Mouse (Mus musculus) heart, adult 2 months (tissue): ENCODE data around the gene E2f1. TPM values are rescaled to one million over a fixed set of nuclear protein-coding genes. Genes with fewer than 3 reads are reported as not detected.

Experiments
- DNase-seq, 2 experiments: peaks; one replicate each; pipeline ENCODE4 v3.0.0; 2021
- H3K27ac ChIP-seq: fragments of 200-600 bp; 2 replicates; pipeline ENCODE4 v1.8.1; 2022
- H3K27me3 ChIP-seq: fragments of 200-500 bp; 2 replicates; pipeline ENCODE4 v1.6.1; 2012; ENCODE audit warnings: mild to moderate bottlenecking, low read length, inconsistent platforms, mixed read lengths; ENCODE audit not compliant: control insufficient read depth, insufficient read depth
- H3K36me3 ChIP-seq: fragments of 200-500 bp; 2 replicates; pipeline ENCODE4 v1.6.1; 2012; ENCODE audit warnings: low read length, inconsistent platforms; ENCODE audit not compliant: control insufficient read depth, insufficient read depth
- H3K4me1 ChIP-seq: fragments of 200-500 bp; 2 replicates; pipeline ENCODE4 v1.6.1; 2011; ENCODE audit warnings: low read length; ENCODE audit not compliant: control insufficient read depth, insufficient read depth
- H3K4me3 ChIP-seq: fragments of 200-600 bp; 2 replicates; pipeline ENCODE4 v1.8.1; 2022
- H3K79me2 ChIP-seq: fragments of 200-500 bp; replicated peaks from 2 replicates; pipeline ENCODE4 v1.6.1; 2012; ENCODE audit warnings: mild to moderate bottlenecking, inconsistent platforms, low read length, moderate library complexity, mixed read lengths; ENCODE audit not compliant: control insufficient read depth, insufficient read depth
- H3K9ac ChIP-seq: fragments of 200-500 bp; 2 replicates; pipeline ENCODE4 v1.6.1; 2012; ENCODE audit warnings: low read depth, mild to moderate bottlenecking, control low read depth, inconsistent platforms, low read length, mixed read lengths
- CTCF ChIP-seq: fragments of 200-600 bp; IDR thresholded peaks from 2 replicates; pipeline ENCODE4 v1.8.1; 2022; ENCODE audit warnings: antibody characterized with exemption, mild to moderate bottlenecking, moderate library complexity
- EP300 ChIP-seq: fragments of 200-500 bp; IDR thresholded peaks from 2 replicates; pipeline ENCODE4 v1.6.1; 2011; ENCODE audit warnings: low read depth, low read length, control low read depth; ENCODE audit not compliant: insufficient read depth
- POLR2A ChIP-seq: fragments of 200-500 bp; IDR thresholded peaks from 2 replicates; pipeline ENCODE4 v1.6.1; 2011; ENCODE audit warnings: mild to moderate bottlenecking, low read depth, low read length, control low read depth; ENCODE audit not compliant: insufficient read depth
- WGBS: fragments of 180-500 bp; shearing (Covaris S2); methylation state at CpG from one replicate; pipeline ENCODE4 v1.1.7; 2018; 5-methylcytosine and 5-hydroxymethylcytosine counted together
- intact Hi-C: fragments of 180-260 bp; cut with DNase I; formaldehyde crosslinking; loops from one replicate; pipeline ENCODE4 v1.15.1; 2025
- polyA plus RNA-seq: library from polyadenylated mRNA; depleted of rRNA; stranded (reverse); fragments of >200 nt; gene quantifications from 2 replicates; pipeline ENCODE4 v1.2.3, GENCODE M21; 2012
- total RNA-seq, 2 experiments: library from RNA; stranded (reverse); gene quantifications; 2 replicates each; pipeline ENCODE4 v1.2.3; 2021

The E2f1 gene
- total and polyA plus RNA-seq, 3 experiments = 0.39 to 1.1 (median 0.70) TPM

DNA sequence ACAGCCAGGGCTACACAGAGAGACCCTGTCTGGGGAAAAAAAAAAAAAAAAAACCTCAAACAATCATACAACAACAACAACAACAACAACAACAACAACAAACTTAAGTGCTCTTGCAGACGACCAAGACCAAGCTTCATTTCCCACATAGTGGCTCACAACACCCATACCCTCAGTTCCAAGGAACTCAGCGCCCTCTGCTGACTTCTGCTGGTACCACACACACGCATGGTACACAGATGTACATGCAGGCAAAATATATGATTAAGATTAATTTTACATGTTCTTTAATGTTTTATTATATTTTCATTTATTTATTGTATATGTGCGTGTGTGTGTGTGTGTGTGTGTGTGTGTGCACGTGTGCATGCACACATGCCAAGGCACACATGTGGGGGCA, 16.7 kb upstream of the E2f1 start:
- H3K9ac ChIP-seq = no peak overlapping the region
- H3K36me3 ChIP-seq = no peaks in the 10 kb centered on the region
- no peak for DNase-seq
- H3K27ac ChIP-seq = no peak overlapping the region
- WGBS = 74% methylated on average over 5 of the region's 5 CpGs
- TF ChIP-seq EP300 (no peak), CTCF (peak; percentile 54), POLR2A (no peak)
- H3K4me1 ChIP-seq = no peaks in the 10 kb centered on the region
- no peaks in the 10 kb centered on the region for H3K79me2 ChIP-seq
- intact Hi-C loops = no loop called here
- no peak overlapping the region for H3K4me3 ChIP-seq
- no peaks in the 10 kb centered on the region for H3K27me3 ChIP-seq

DNA sequence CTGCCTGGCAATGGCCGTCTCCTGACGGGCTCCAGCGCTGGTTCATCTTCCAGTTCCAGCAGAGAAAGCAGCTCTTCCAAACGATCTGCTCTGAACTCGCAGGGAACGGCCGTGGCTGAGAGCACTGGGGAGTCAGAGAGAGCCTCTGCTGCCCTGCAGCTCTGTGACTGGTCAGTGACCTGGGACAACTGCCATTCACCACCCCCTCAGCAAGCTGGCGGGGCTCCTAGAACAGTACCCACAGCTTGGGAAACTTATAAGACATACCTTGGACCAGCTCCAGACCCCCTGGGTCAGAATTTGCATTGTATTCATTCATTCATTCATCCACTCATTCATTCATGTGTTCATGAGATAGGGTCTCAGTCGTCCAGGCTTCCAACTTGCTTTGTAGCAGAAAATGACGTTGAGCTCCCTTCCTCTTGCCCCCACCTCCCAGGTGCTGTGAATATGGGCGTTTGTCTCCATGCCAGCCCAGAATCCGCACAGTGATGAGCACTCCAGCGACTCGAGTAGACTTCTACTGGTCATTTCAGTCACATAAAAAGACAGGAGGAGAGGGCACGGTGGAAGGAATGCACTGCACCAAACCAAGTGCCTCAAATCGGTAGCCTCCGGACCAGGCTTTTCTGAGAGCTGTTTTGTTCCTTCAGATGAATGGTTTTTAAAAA, 15.4 kb upstream of the E2f1 start:
- Histone ChIP-seq H3K27ac (no peak overlapping the region), H3K27me3 (no peaks in the 10 kb centered on the region), H3K79me2 (no peaks in the 10 kb centered on the region), H3K36me3 (no peaks in the 10 kb centered on the region), H3K4me3 (no peak overlapping the region), H3K9ac (no peak overlapping the region), H3K4me1 (peaks cover 2% of the 10 kb centered on the region)
- 59% methylated on average over 17 of the region's 17 CpGs for WGBS
- DNase-seq = no peak
- intact Hi-C loops = no loop called here
- no peak for TF ChIP-seq CTCF
- no peak for TF ChIP-seq POLR2A
- TF ChIP-seq EP300 = no peak

DNA sequence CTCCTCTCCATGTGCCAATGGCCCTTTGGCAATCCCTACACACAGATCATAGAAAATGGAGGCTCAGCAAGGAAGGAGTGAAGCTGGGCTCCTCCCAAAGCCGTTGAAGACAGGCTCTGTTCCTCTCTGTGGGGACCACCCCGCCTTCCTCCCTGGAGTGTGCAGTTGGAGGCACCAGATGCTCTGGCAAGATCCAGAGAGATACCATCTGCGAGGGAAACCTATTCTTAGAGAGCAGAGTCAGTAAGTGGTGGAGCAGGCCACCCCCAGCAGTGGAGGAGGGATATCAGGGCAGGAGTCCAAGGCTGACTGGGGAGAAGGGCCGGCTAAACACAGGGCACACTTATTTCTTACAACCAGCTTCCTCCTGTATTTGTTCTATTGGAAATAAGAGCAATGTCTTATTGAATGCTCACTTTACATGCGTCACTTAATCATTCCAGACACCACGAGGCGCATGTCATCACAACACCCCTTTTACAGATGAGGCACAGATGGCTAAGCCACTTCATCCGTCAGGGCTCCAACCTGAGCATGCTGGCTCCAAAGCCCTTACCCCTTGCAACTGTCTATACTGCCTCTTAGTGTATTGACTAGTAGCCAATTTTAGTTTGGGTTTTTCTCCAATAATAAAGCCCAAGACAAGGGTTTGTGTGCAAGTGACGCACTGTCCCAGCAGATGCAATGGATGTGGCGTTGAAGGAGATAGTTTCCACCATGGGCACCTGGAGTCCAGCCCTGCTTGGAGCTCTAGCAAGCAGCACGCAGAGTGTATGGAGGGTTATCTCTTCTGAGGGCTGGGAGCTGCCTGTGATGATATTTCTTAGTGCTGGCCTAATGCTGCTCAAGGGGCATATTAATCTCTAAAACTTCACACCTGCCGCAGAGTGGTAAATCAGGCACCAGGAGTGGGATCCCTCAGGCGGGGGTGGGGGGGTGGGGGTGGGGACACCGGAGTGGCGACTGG, 14.5 kb upstream of the E2f1 start:
- intact Hi-C loops = no loop called here
- peaks cover 2% of the 10 kb centered on the region for H3K4me1 ChIP-seq

DNA sequence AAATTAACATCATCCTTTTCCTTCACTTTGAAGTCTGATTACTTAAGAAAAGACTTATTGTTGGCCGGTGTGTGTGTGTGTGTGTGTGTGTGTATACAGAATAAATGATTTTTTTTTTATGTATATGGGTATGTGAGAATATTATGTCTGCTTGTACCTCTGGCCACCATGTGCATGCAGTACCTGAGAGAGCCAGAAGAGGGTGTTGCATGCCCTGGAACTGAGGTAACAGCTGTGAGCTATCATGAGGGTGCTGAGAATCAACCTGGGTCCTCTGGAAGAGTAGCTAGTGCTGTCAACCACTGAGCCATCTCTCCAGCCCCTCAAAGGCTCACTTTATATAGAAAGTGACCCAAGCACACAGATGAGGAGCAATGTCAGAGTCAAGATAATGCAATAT, 11.7 kb upstream of the E2f1 start:
- Histone ChIP-seq H3K27ac (no peak overlapping the region), H3K36me3 (no peaks in the 10 kb centered on the region), H3K4me1 (peaks cover 2% of the 10 kb centered on the region), H3K9ac (no peak overlapping the region), H3K27me3 (no peaks in the 10 kb centered on the region), H3K4me3 (no peak overlapping the region), H3K79me2 (no peaks in the 10 kb centered on the region)
- TF ChIP-seq POLR2A = no peak
- TF ChIP-seq CTCF = peak; percentile 23
- TF ChIP-seq EP300 = no peak
- intact Hi-C loops = no loop called here
- DNase-seq = no peak
- WGBS = 98% methylated on average over 1 of the region's 1 CpGs

More for the DNA sequence above, 14.5 kb upstream of the E2f1 start:
- H3K79me2 ChIP-seq = no peaks in the 10 kb centered on the region
- no peak overlapping the region for H3K27ac ChIP-seq
- no peak for DNase-seq
- no peaks in the 10 kb centered on the region for H3K36me3 ChIP-seq
- H3K4me3 ChIP-seq = no peak overlapping the region
- H3K9ac ChIP-seq = no peak overlapping the region
- no peak for TF ChIP-seq CTCF
- no peak for TF ChIP-seq EP300
- TF ChIP-seq POLR2A = no peak
- H3K27me3 ChIP-seq = no peaks in the 10 kb centered on the region
- 50% methylated on average over 15 of the region's 15 CpGs for WGBS

DNA sequence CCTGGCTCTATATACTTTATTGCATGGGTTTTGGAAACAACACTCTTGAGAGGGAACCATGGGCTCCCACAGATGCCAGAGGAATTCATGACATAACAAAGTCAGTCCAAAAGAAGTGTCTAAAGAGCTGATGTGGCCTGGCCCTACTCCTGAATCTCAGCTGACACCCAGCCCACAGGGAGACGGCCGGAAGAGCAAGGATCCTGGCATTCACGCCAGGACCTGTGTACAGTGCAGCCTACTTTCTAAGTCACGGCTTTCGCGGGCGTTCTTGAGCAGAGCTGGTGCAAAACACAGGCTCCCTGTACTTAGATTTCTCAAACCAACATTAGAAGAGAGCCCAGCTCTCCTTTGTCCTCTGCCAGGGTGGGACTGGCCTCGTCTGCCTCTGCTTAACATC, 10.9 kb upstream of the E2f1 start:
- Histone ChIP-seq H3K27ac (no peak overlapping the region; the same call in 1 of the 2 replicates), H3K4me1 (peaks cover 2% of the 10 kb centered on the region), H3K79me2 (no peaks in the 10 kb centered on the region), H3K36me3 (no peaks in the 10 kb centered on the region), H3K4me3 (no peak overlapping the region), H3K9ac (no peak overlapping the region), H3K27me3 (no peaks in the 10 kb centered on the region)
- TF ChIP-seq POLR2A (no peak), EP300 (no peak), CTCF (no peak)
- intact Hi-C loops = no loop called here
- WGBS = 56% methylated on average over 8 of the region's 8 CpGs
- peak in 1 of 2 experiments; percentile 63 for DNase-seq

DNA sequence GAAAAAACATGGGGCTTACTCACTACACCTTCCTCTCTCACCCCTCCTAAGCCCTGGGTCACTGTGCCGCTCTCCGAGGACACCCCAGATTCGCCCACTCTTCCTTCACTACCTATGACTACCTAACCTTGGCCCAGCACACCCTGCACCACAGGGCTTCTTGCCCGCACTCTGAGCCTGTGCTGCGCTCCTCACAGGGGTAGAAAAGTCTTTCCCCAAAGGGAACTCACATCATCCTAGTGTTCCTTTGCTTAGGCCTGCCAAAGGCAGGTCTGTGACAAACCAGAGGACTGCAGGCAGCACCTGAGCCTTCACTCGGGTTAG, 8.0 kb upstream of the E2f1 start:
- TF ChIP-seq EP300 = no peak
- TF ChIP-seq POLR2A = no peak
- TF ChIP-seq CTCF = no peak
- no peaks in the 10 kb centered on the region for H3K27me3 ChIP-seq
- peaks cover 2% of the 10 kb centered on the region for H3K4me1 ChIP-seq
- no peaks in the 10 kb centered on the region for H3K36me3 ChIP-seq
- H3K4me3 ChIP-seq = no peak overlapping the region
- WGBS = 94% methylated on average over 6 of the region's 6 CpGs
- H3K9ac ChIP-seq = no peak overlapping the region
- no peaks in the 10 kb centered on the region for H3K79me2 ChIP-seq
- H3K27ac ChIP-seq = no peak overlapping the region
- intact Hi-C loops = no loop called here
- no peak for DNase-seq
